Mouse (Mus musculus) yolk sac, embryonic 10.5 days (tissue): ENCODE results near the gene Mllt11.

ENCODE experiments used
- DNase-seq: peaks from one replicate; pipeline ENCODE4 v3.0.0-alpha.2; 2017; ENCODE audit warnings: low spot score

The Mllt11 gene

DNA sequence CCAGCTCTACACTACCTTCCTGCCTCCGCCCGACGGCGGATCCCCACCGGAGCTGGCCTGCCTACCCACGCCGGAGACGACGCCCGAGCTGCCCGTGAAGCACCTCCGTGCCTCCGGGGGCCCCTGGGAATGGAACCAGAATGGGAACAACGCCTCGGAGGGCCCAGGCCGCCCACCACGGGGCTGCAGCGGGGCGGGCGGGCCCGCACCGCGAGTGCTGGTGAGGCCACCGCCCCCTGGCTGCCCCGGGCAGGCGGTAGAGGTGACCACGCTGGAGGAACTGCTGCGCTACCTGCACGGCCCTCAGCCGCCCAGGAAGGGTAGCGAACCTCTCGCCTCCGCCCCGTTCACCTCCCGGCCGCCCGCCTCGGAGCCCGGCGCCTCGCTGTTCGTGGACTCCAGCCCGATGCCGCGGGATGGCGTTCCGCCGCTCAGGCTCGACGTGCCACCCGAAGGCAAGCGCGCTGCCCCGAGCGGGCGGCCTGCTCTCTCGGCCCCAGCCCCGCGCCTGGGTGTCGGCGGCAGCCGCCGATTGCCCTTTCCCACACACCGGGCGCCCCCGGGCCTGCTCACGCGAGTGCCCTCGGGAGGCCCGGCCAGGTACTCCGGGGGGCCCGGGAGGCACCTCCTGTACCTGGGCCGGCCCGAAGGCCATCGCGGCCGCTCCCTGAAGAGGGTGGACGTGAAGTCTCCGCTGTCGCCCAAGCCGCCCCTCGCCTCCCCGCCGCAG is 59.3 kb downstream of the Mllt11 start:
- no peak for DNase-seq

DNA sequence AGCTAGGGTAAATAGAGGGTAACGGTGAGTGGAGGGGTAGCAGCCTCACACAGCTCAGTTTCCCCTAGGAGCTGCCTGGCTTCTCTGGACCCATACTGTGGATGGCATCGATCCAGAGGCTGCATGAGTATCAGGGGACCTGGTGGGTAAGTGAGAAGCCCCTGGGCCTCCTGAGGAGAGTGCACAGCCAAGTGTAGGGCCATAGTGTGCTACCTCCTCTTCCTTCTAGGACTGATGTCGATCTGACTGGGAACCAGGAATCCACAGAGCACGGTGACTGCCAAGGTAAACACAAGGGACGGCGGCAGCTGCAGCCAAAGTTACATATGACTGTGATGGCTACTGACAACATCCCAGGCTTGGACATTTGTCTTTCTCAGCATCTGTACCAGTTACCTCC is 60.9 kb downstream of the Mllt11 start:
- no peak for DNase-seq

DNA sequence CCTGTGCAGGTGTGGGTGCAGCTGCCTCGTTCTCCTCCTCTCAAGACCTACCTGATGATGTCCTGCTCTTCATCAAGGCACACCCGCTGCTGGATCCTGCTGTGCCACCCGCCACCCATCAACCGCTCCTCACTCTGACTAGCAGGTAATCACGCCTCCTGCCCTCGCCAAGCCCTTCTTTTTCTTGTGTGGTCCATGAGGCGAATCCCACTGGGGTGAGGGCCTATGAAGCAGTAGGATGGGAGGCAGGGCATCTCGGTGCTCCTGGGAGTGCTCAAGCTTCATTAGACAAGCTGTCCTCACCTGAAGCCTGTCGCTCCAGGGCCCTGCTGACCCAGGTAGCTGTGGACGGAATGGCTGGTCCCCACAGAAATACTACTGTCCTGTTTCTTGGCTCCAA is 62.0 kb downstream of the Mllt11 start:
- DNase-seq, result no peak
